Mouse (Mus musculus) midbrain, embryonic 16.5 days (tissue): ENCODE measurements around the gene Sac3d1. TPM values are rescaled to one million over a fixed set of nuclear protein-coding genes. Genes with fewer than 3 reads are reported as not detected.

ENCODE experiments used
- ATAC-seq: fragments of 200-750 bp; cut with Nextera tagmentation; 2 replicates; pipeline ENCODE4 v1.8.0; 2017; ENCODE audit warnings: moderate TSS enrichment
- H3K27ac ChIP-seq: fragments of 300-500 bp; sonication (generic); 2 replicates; pipeline ENCODE4 v1.5.1; 2014; ENCODE audit warnings: mild to moderate bottlenecking, low read length, mixed read lengths
- H3K27me3 ChIP-seq: fragments of 300-500 bp; sonication (generic); 2 replicates; pipeline ENCODE4 v1.6.1; 2014; ENCODE audit warnings: low read depth, low read length, mixed read lengths; ENCODE audit not compliant: control insufficient read depth, insufficient read depth
- H3K36me3 ChIP-seq: fragments of 300-500 bp; sonication (generic); 2 replicates; pipeline ENCODE4 v1.6.1; 2014; ENCODE audit warnings: mild to moderate bottlenecking, low read length, moderate library complexity, mixed read lengths; ENCODE audit not compliant: control insufficient read depth, insufficient read depth
- H3K4me1 ChIP-seq: fragments of 300-500 bp; sonication (generic); 2 replicates; pipeline ENCODE4 v1.6.1; 2014; ENCODE audit warnings: mild to moderate bottlenecking, low read length, mixed read lengths; ENCODE audit not compliant: control insufficient read depth, insufficient read depth
- H3K4me2 ChIP-seq: fragments of 300-500 bp; sonication (generic); 2 replicates; pipeline ENCODE4 v1.6.1; 2014; ENCODE audit warnings: mild to moderate bottlenecking, low read length, mixed read lengths
- H3K4me3 ChIP-seq: fragments of 300-500 bp; sonication (generic); 2 replicates; pipeline ENCODE4 v1.5.1; 2014; ENCODE audit warnings: low read depth, mild to moderate bottlenecking, low read length, moderate library complexity, mixed read lengths
- H3K9ac ChIP-seq: fragments of 300-500 bp; sonication (generic); 2 replicates; pipeline ENCODE4 v1.6.1; 2014; ENCODE audit warnings: low read depth, low read length, mixed read lengths
- H3K9me3 ChIP-seq: fragments of 300-500 bp; sonication (generic); replicated peaks from 2 replicates; pipeline ENCODE4 v1.6.1; 2014; ENCODE audit warnings: mild to moderate bottlenecking, low read length, mixed read lengths; ENCODE audit not compliant: control insufficient read depth, poor library complexity, severe bottlenecking
- WGBS: fragments of 180-500 bp; shearing (Covaris S2); extraction: QIAGEN DNeasy Blood & Tissue Kit; methylation state at CpG from one replicate; pipeline ENCODE4 v1.1.7; 2014; 5-methylcytosine and 5-hydroxymethylcytosine counted together
- polyA plus RNA-seq: library from polyadenylated mRNA; unstranded; fragments of >200 nt; fragmentation: Nextera tagmentation; extraction: Ambion mirVana; gene quantifications from 2 replicates; pipeline ENCODE4 v1.2.1, GENCODE M21; 2015

Sac3d1 gene
- 44.2 and 45.2 TPM in 2 replicates for polyA plus RNA-seq

GRCm38 (mm10) chr19:6117986-6118676, at the start of gene Sac3d1:
Gene Sac3d1 (minus strand): TSS chr19:6118650.
- WGBS: under 1% methylated on average over 76 of the region's 77 CpGs

GRCm38 (mm10) chr19:6166750-6167149, 48.3 kb upstream of the Sac3d1 start:
- no peak for ATAC-seq
- H3K4me2 ChIP-seq: no peak overlapping the region
- H3K4me3 ChIP-seq: no peak overlapping the region
- H3K27ac ChIP-seq: no peak overlapping the region
- WGBS: 70% methylated on average over 4 of the region's 4 CpGs
- H3K9me3 ChIP-seq: no peaks in the 10 kb centered on the region
- no peaks in the 10 kb centered on the region for H3K27me3 ChIP-seq
- H3K4me1 ChIP-seq: no peaks in the 10 kb centered on the region
- no peaks in the 10 kb centered on the region for H3K36me3 ChIP-seq
- H3K9ac ChIP-seq: no peak overlapping the region

More at GRCm38 (mm10) chr19:6117986-6118676, at the start of gene Sac3d1:
- no peaks in the 10 kb centered on the region for H3K9me3 ChIP-seq
- H3K27me3 ChIP-seq: no peaks in the 10 kb centered on the region
- peak within 1 kb of the TSS; percentile 91 for H3K9ac ChIP-seq
- peak within 1 kb of the TSS; percentile 90 for H3K4me2 ChIP-seq
- H3K36me3 ChIP-seq: peaks cover 19% of the 10 kb centered on the region
- ATAC-seq: peak; percentile 89
- peak within 1 kb of the TSS; percentile 83 for H3K4me3 ChIP-seq
- H3K27ac ChIP-seq: peak within 1 kb of the TSS; percentile 91
- peaks cover 22% of the 10 kb centered on the region for H3K4me1 ChIP-seq

GRCm38 (mm10) chr19:6163872-6164547, 45.6 kb upstream of the Sac3d1 start:
- no peak for ATAC-seq
- WGBS: 76% methylated on average over 10 of the region's 10 CpGs
- Histone ChIP-seq H3K36me3 (no peaks in the 10 kb centered on the region), H3K4me1 (no peaks in the 10 kb centered on the region), H3K4me3 (no peak overlapping the region), H3K9me3 (no peaks in the 10 kb centered on the region), H3K9ac (no peak overlapping the region), H3K4me2 (no peak overlapping the region), H3K27me3 (no peaks in the 10 kb centered on the region), H3K27ac (no peak overlapping the region)

- WGBS: 84% methylated on average over 6 of the region's 6 CpGs
- no peak for ATAC-seq
- Histone ChIP-seq H3K4me1 (no peaks in the 10 kb centered on the region), H3K4me3 (no peak overlapping the region), H3K9me3 (no peaks in the 10 kb centered on the region), H3K36me3 (no peaks in the 10 kb centered on the region), H3K9ac (no peak overlapping the region), H3K4me2 (no peak overlapping the region), H3K27ac (no peak overlapping the region), H3K27me3 (no peaks in the 10 kb centered on the region)
Measured at GRCm38 (mm10) chr19:6157220-6157619, 38.8 kb upstream of the Sac3d1 start.

- no peaks in the 10 kb centered on the region for H3K36me3 ChIP-seq
- H3K27ac ChIP-seq: no peak overlapping the region
- no peak for ATAC-seq
- H3K27me3 ChIP-seq: no peaks in the 10 kb centered on the region
- H3K9me3 ChIP-seq: no peaks in the 10 kb centered on the region
- WGBS: 69% methylated on average over 8 of the region's 8 CpGs
- no peaks in the 10 kb centered on the region for H3K4me1 ChIP-seq
- H3K4me3 ChIP-seq: no peak overlapping the region
- no peak overlapping the region for H3K4me2 ChIP-seq
- H3K9ac ChIP-seq: no peak overlapping the region
Measured at GRCm38 (mm10) chr19:6156372-6156771, 37.9 kb upstream of the Sac3d1 start.

GRCm38 (mm10) chr19:6155174-6155573, 36.7 kb upstream of the Sac3d1 start:
- H3K36me3 ChIP-seq: no peaks in the 10 kb centered on the region
- H3K4me2 ChIP-seq: no peak overlapping the region
- H3K4me3 ChIP-seq: no peak overlapping the region
- ATAC-seq: no peak
- H3K9ac ChIP-seq: no peak overlapping the region
- 85% methylated on average over 9 of the region's 9 CpGs for WGBS
- H3K9me3 ChIP-seq: no peaks in the 10 kb centered on the region
- H3K4me1 ChIP-seq: no peaks in the 10 kb centered on the region
- no peaks in the 10 kb centered on the region for H3K27me3 ChIP-seq
- no peak overlapping the region for H3K27ac ChIP-seq

- no peak overlapping the region for H3K9ac ChIP-seq
- no peak overlapping the region for H3K4me3 ChIP-seq
- peaks cover 8% of the 10 kb centered on the region for H3K4me1 ChIP-seq
- no peak overlapping the region for H3K27ac ChIP-seq
- H3K9me3 ChIP-seq: no peaks in the 10 kb centered on the region
- ATAC-seq: no peak
- no peak overlapping the region for H3K4me2 ChIP-seq
- H3K27me3 ChIP-seq: no peaks in the 10 kb centered on the region; the same call in 1 of the 2 replicates
- 87% methylated on average over 5 of the region's 5 CpGs for WGBS
- no peaks in the 10 kb centered on the region for H3K36me3 ChIP-seq
Measured at GRCm38 (mm10) chr19:6144842-6145241, 26.4 kb upstream of the Sac3d1 start.

- H3K4me1 ChIP-seq: peaks cover 12% of the 10 kb centered on the region
- under 1% methylated on average over 15 of the region's 15 CpGs for WGBS
- no peaks in the 10 kb centered on the region for H3K9me3 ChIP-seq
- peak within 1 kb of the TSS; percentile 94 for H3K9ac ChIP-seq
- H3K27ac ChIP-seq: peak within 1 kb of the TSS; percentile 99
- H3K4me3 ChIP-seq: peak within 1 kb of the TSS; percentile 71
- 0 out of 2 replicates have a peak, but pooled peaks cover 4% of the 10 kb centered on the region for H3K36me3 ChIP-seq
- H3K27me3 ChIP-seq: no peaks in the 10 kb centered on the region
- peak within 1 kb of the TSS; percentile 88 for H3K4me2 ChIP-seq
- peak; percentile 76 for ATAC-seq
Measured at GRCm38 (mm10) chr19:6141394-6141749, 22.9 kb upstream of the Sac3d1 start, which contains the start of gene Arl2. Gene Arl2 (minus strand): TSS chr19:6141548.
